Mouse (Mus musculus) midbrain, postnatal 0 days (tissue): ENCODE data around the gene Hsd11b2. TPM values are rescaled to one million over a fixed set of nuclear protein-coding genes. Genes with fewer than 3 reads are reported as not detected.

ENCODE experiments used
- ATAC-seq: fragments of 200-750 bp; cut with Nextera tagmentation; 2 replicates; pipeline ENCODE4 v1.8.0; 2017; ENCODE audit warnings: moderate number of reproducible peaks, mild to moderate bottlenecking, moderate TSS enrichment, moderate library complexity; ENCODE audit not compliant: low FRiP score
- DNase-seq: peaks from one replicate; pipeline ENCODE4 v3.0.0-alpha.2; 2015; ENCODE audit warnings: low spot score
- H3K27ac ChIP-seq: fragments of 300-500 bp; sonication (generic); 2 replicates; pipeline ENCODE4 v1.5.1; 2014; ENCODE audit warnings: low read depth, mild to moderate bottlenecking, low read length, mixed read lengths
- H3K27me3 ChIP-seq: fragments of 300-500 bp; sonication (generic); 2 replicates; pipeline ENCODE4 v1.6.1; 2014; ENCODE audit warnings: low read length, control low read depth, mixed read lengths; ENCODE audit not compliant: insufficient read depth
- H3K36me3 ChIP-seq: fragments of 300-500 bp; sonication (generic); 2 replicates; pipeline ENCODE4 v1.6.1; 2014; ENCODE audit warnings: low read length, control low read depth, mixed read lengths; ENCODE audit not compliant: insufficient read depth
- H3K4me1 ChIP-seq: fragments of 300-500 bp; sonication (generic); 2 replicates; pipeline ENCODE4 v1.6.1; 2014; ENCODE audit warnings: mild to moderate bottlenecking, control low read depth, antibody characterized with exemption, low read length, mixed read lengths; ENCODE audit not compliant: insufficient read depth
- H3K4me2 ChIP-seq: fragments of 300-500 bp; sonication (generic); 2 replicates; pipeline ENCODE4 v1.6.1; 2014; ENCODE audit warnings: low read depth, mild to moderate bottlenecking, low read length, mixed read lengths; ENCODE audit not compliant: poor library complexity, severe bottlenecking
- H3K4me3 ChIP-seq: fragments of 300-500 bp; sonication (generic); 2 replicates; pipeline ENCODE4 v1.5.1; 2014; ENCODE audit warnings: low read depth, mild to moderate bottlenecking, low read length, moderate library complexity
- H3K9ac ChIP-seq: fragments of 300-500 bp; sonication (generic); replicated peaks from 2 replicates; pipeline ENCODE4 v1.6.1; 2014; ENCODE audit warnings: mild to moderate bottlenecking, low read length, moderate library complexity, mixed read lengths; ENCODE audit not compliant: poor library complexity, severe bottlenecking
- H3K9me3 ChIP-seq: fragments of 300-500 bp; sonication (generic); 2 replicates; pipeline ENCODE4 v1.6.1; 2016; ENCODE audit warnings: low read length, control low read depth
- CTCF ChIP-seq: IDR thresholded peaks from 2 replicates; pipeline ENCODE4 v1.5.1; 2016; ENCODE audit warnings: antibody characterized with exemption, mild to moderate bottlenecking
- WGBS: fragments of 180-500 bp; shearing (Covaris S2); extraction: QIAGEN DNeasy Blood & Tissue Kit; methylation state at CpG from one replicate; pipeline ENCODE4 v1.1.7; 2014; 5-methylcytosine and 5-hydroxymethylcytosine counted together
- polyA plus RNA-seq: library from polyadenylated mRNA; unstranded; fragments of >200 nt; fragmentation: Nextera tagmentation; extraction: Ambion mirVana; gene quantifications from 2 replicates; pipeline ENCODE4 v1.2.1, GENCODE M21; 2015
- total RNA-seq: library from RNA; depleted of rRNA; stranded (reverse); fragments of >200 nt; gene quantifications from 2 replicates; pipeline ENCODE4 v1.2.3, GENCODE M21; 2014

Hsd11b2 gene
- total and polyA plus RNA-seq, 2 experiments from 2014 or later, result 0.88 to 1.9 TPM

DNA sequence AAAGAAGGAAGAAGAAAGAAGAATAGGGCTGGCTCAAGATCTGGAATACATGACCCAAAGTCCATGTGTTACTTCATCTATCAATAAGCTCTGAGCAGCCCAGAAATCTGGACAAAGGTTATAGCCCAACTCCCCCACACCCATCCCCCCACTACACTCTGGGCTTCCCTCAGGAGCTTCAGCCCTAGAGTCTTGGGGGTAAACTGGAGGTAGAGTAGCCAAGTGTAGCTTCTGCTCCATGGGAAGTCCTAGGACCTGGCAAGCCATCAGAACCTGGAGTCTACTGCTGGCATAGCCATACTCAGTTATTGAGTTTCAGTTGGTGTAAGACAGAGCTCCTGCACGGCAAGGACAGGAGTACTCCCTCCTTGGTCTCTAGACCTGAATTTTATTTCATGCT is 31.0 kb downstream of the Hsd11b2 start:
- no peaks in the 10 kb centered on the region for H3K9me3 ChIP-seq
- WGBS, result 93% methylated on average over 1 of the region's 1 CpGs
- DNase-seq, result no peak
- no peaks in the 10 kb centered on the region for H3K4me1 ChIP-seq
- H3K27me3 ChIP-seq, result no peaks in the 10 kb centered on the region
- ATAC-seq, result no peak
- no peak for TF ChIP-seq CTCF
- no peak overlapping the region for H3K4me2 ChIP-seq
- H3K36me3 ChIP-seq, result peaks cover 5% of the 10 kb centered on the region; the same call in 1 of the 2 replicates
- H3K9ac ChIP-seq, result no peak overlapping the region
- no peak overlapping the region for H3K27ac ChIP-seq
- no peak overlapping the region for H3K4me3 ChIP-seq

DNA sequence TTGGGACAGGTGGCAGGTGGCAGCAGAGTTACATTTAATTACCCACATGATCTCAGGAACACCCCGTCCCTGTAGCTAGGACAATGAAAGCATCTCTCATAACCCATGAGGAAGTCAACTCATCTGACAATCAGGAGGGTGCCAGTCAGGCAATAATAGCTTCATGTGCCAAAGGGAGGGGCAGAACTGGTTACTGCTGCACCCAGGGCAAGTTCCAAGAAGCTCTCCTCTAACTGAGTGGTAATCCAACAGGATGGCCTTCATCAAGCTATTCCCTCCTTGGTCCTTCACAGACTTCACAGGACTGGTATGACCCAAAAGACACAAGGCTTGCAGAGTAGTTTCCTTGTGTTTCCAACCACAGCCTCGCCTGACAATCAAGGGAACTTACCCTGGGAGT is 31.5 kb downstream of the Hsd11b2 start:
- Histone ChIP-seq H3K4me1 (no peaks in the 10 kb centered on the region), H3K4me3 (no peak overlapping the region), H3K27me3 (no peaks in the 10 kb centered on the region), H3K4me2 (no peak overlapping the region), H3K9ac (no peak overlapping the region), H3K27ac (no peak overlapping the region), H3K36me3 (peaks cover 5% of the 10 kb centered on the region; the same call in 1 of the 2 replicates), H3K9me3 (no peaks in the 10 kb centered on the region)
- no peak for TF ChIP-seq CTCF
- WGBS, result 76% methylated on average over 2 of the region's 2 CpGs
- DNase-seq (no peak), ATAC-seq (no peak)

DNA sequence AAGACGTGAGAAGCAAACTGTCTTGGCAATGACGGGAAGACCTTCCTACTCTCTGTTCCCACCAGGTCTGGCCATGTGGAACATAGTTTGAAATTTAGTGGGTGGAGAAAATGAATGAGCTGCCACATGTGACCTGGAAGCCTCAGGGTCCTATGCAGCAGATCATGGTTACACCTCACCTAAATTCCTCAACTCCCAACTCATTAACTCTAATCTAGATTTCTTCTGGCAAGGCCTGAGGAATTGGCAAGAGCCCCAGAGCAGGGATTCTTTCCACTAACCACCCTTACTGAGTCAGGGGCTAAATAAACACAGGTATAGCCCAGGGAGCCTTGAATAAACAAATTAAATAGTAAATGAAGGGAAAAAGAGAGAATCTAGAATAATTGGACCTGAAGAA is 33.5 kb downstream of the Hsd11b2 start:
- WGBS, result 90% methylated on average over 2 of the region's 2 CpGs

DNA sequence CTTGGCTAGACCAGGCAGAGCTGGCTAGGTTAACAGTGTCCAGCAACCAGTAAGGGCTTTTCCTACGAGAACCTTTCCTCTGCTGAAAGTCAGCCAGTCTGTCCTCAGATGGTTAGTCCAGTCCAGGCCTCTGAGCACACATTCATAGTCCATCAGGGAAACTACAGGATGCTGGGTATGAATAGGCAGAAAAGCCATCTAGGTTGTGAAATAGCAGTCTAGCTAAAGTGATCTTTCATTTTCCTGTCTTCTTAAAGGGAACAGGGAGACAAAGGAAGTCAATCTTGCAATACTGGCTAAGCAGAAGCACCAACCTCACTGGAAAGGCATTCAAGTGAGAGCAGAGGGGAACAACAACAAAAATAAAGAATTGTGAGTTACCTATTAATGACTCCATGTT is 34.3 kb downstream of the Hsd11b2 start:
- no peak overlapping the region for H3K4me2 ChIP-seq
- no peaks in the 10 kb centered on the region for H3K4me1 ChIP-seq
- H3K9me3 ChIP-seq, result no peaks in the 10 kb centered on the region
- no peak overlapping the region for H3K9ac ChIP-seq
- no peak for ATAC-seq
- WGBS, result 83% methylated on average over 1 of the region's 1 CpGs
- peaks cover 5% of the 10 kb centered on the region; the same call in 1 of the 2 replicates for H3K36me3 ChIP-seq
- no peak for DNase-seq
- H3K4me3 ChIP-seq, result no peak overlapping the region
- H3K27ac ChIP-seq, result no peak overlapping the region
- H3K27me3 ChIP-seq, result no peaks in the 10 kb centered on the region
- no peak for TF ChIP-seq CTCF

More for the DNA sequence above, 33.5 kb downstream of the Hsd11b2 start:
- no peaks in the 10 kb centered on the region for H3K4me1 ChIP-seq
- no peak for TF ChIP-seq CTCF
- ATAC-seq (no peak), DNase-seq (no peak)
- no peak overlapping the region for H3K4me3 ChIP-seq
- peaks cover 5% of the 10 kb centered on the region; the same call in 1 of the 2 replicates for H3K36me3 ChIP-seq
- H3K4me2 ChIP-seq, result no peak overlapping the region
- H3K9ac ChIP-seq, result no peak overlapping the region
- H3K27me3 ChIP-seq, result no peaks in the 10 kb centered on the region
- no peak overlapping the region for H3K27ac ChIP-seq
- no peaks in the 10 kb centered on the region for H3K9me3 ChIP-seq

DNA sequence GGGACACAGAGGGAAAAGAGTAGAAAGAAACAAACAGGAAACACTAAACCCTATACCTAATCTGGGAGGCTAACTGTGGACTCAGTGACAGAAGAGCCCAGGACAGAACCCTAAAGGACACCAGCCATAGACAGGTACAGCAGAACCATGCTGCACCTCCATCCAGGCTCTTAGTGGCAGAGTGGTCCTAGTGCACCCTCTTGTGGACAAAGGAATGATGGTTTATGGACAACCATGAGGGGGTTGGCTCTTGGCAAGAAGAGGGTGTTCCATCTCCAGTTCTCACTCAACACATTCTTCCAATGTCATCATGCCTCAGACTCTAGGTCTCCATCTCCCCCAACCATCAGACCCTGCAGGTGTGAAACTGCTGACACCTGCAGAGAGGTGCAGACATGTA is 35.5 kb downstream of the Hsd11b2 start:
- ATAC-seq (no peak), DNase-seq (peak; percentile 71)
- Histone ChIP-seq H3K27ac (no peak overlapping the region), H3K4me1 (no peaks in the 10 kb centered on the region), H3K9ac (no peak overlapping the region), H3K36me3 (peaks cover 5% of the 10 kb centered on the region; the same call in 1 of the 2 replicates), H3K4me2 (no peak overlapping the region), H3K27me3 (no peaks in the 10 kb centered on the region), H3K4me3 (no peak overlapping the region), H3K9me3 (no peaks in the 10 kb centered on the region)
- peak; percentile 82 for TF ChIP-seq CTCF

DNA sequence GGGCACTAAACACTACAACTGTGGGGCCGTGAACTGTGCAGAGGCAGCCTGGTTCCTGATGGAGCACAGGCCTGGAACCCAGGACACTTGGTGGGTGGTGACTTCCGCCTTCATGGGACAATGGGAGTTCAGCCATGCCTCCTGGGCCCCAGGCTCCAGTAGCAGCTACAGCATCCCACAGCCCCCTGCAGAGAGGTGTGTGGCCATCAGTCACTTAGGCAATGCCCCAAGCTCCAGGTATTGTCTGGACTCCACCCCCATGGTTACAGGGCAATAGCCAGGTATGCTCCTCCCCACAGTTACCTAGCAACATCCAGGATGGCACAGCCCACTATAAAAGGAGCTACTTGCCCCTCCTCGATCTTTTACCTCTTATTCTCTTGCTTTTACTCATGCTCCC is 36.7 kb downstream of the Hsd11b2 start:
- no peak for TF ChIP-seq CTCF
- no peaks in the 10 kb centered on the region for H3K27me3 ChIP-seq
- H3K9ac ChIP-seq, result no peak overlapping the region
- H3K27ac ChIP-seq, result no peak overlapping the region
- ATAC-seq (no peak), DNase-seq (no peak)
- H3K4me2 ChIP-seq, result no peak overlapping the region
- H3K4me3 ChIP-seq, result no peak overlapping the region
- no peaks in the 10 kb centered on the region for H3K4me1 ChIP-seq
- H3K36me3 ChIP-seq, result peaks cover 7% of the 10 kb centered on the region; the same call in 1 of the 2 replicates
- 80% methylated on average over 3 of the region's 3 CpGs for WGBS
- H3K9me3 ChIP-seq, result no peaks in the 10 kb centered on the region
